Mouse (Mus musculus): ENCODE data around the gene Vmn1r15.

Vmn1r15 gene

DNA sequence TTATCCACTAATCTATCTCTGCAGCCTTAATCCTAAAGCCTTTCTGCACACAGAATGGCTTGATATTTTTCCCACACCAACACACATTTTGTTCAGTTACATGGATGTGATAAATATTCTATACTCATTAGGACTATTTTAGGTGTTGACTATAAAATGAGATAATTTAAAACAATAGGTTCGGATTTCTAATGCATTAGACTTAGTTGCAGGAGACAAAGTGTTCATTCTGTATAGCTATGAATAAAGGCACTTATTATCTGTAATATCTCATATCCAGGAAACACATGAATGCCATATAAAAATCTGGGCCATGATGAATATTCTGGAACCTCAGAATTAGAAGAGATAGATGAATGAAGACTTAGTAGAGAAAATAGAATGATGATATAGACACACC, at the start of gene Vmn1r15:
TSS of gene Vmn1r15 (plus strand) at position 301 of the 400 bp plus-strand sequence.
- DNase-seq (ENCODE audit: low spot score) = no peak

DNA sequence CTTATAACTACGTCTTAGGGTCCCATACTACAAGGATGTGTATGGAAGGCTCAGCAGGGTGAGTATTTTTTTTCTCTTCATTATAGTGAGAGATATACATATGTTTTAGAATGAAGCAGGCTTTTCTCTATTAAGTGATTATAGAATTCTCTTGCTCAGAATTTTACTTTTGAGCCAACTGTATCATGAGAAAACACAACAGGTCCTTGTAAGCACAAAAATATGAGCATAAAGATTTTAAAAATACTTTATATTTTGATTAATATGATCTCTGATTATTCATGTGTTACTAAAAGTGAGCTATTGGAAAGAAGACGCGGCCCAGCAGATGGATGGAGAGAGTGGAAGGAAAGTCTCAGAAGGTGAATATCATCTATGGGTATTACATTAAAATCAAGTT, 26.4 kb upstream of the Vmn1r15 start, which contains the start of gene Vmn1r14:
TSS of gene Vmn1r14 (plus strand) at position 301 of the 400 bp plus-strand sequence.
- no peak for DNase-seq (ENCODE audit: low spot score)

DNA sequence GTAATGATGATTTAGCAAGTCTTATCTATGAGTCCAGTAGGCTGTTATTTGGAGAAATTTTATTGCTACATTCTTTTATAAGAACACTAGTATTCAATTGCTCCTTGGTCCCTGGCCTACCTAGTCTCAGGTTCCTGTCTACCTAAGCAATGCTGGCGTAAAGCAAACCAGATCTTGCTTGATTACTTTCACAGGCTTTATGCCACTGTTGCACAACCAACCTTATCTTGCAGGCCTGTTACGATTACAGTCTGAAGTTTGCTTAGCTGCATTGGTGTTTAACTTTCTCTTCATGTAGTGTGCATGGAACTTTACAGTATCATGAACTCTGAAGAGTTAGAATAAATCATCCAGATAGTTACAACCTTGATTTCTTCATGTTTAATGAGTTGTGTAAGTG, 3.2 kb downstream of the Vmn1r15 start:
- no peak for DNase-seq (ENCODE audit: low spot score)

DNA sequence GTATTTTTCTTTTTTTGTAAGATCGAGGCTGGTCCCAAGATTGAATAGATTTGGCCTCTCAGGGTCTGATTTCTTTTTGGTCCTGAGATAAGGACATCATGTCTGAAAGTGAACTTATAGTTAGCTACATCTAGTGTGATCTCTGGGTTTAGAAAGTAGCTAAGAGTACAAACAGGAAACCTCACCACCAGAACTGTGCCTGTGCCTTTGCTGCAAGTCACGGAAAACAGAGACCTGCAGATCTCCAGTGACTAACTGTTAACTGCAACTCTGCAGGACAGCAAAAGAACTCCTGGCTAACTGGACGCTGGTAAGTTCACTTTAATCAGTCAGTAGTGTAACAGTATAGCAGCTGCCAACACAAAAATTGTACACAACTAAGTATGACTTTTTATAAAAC, 14.1 kb downstream of the Vmn1r15 start:
- no peak for DNase-seq (ENCODE audit: low spot score)

DNA sequence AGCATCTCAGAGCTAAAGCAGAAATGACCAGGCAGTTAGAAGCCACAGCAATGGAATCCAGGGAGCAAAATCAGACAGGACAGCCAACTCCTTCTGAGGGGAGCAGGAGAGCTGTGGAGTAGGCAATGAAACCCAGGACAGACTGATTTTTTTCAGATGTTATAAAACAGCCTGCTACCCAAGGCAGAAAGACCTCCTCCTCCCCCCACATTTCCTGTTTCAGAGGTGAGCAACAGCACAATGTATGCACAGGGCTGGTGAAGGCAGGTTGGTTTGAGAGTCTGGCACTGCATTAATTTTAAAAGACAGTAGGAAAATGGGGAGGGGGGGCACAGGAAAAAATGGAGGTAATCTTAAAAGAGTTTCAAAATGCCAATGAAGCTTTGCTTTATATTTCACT, 14.8 kb downstream of the Vmn1r15 start:
- no peak for DNase-seq (ENCODE audit: low spot score)

DNA sequence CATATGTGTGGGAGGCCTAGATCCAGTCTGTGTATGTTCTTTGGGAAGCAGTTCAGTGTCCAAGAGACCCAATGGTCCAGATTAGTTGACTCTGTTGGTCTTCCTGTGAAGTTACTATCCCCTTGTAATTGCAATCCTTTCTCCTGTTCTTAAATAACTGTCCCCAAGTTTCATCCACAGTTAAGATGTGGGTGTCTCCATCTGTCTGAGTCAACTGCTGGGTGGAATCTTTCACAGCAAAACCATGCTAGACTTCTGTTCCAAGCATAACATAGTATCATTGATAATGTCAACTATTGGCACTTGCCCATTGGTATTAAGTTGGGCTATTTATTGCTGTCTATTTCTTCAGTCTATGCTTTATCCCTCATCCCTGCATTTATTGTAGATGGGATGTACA, 21.2 kb downstream of the Vmn1r15 start:
- DNase-seq (ENCODE audit: low spot score) = no peak
